Mouse (Mus musculus): ENCODE data around the gene Gm43638.

DNA sequence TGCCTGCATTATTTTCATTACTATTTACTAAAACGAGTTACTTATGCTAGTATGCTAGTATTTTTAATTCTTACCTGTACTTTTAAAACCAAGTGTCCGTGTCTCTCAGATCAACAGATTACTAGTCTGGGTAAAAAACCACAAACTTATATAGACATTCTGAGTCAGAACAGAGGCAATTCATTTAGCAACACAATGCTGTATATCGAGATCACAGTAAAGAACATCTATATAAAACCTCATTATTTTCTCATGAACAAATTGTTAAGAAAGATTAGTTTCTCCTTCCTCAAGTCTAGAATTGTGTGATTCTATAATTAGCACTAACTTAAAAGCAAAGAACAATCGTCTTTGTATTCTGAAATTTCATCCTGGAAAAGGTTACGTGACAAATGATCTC lies 4.4 kb downstream of the Gm43638 start, which contains the start of gene Ugt2a2:
- no peak for TF ChIP-seq CTCF (IDR thresholded peaks at IDR 0.05; ENCODE audit: low read depth)
- no peak for TF ChIP-seq EP300 (optimal IDR thresholded peaks at IDR 0.05)
